Mouse (Mus musculus) intestine, embryonic 14.5 days (tissue): ENCODE measurements around the gene Adgrg5. TPM values are rescaled to one million over a fixed set of nuclear protein-coding genes. Genes with fewer than 3 reads are reported as not detected.

Experiments
- ATAC-seq: fragments of 200-750 bp; cut with Nextera tagmentation; replicated peaks from 2 replicates; pipeline ENCODE4 v1.8.0; 2017; ENCODE audit warnings: low read depth, moderate number of reproducible peaks, moderate TSS enrichment, moderate library complexity; ENCODE audit not compliant: low FRiP score, low TSS enrichment
- DNase-seq: peaks from one replicate; pipeline ENCODE4 v3.0.0-alpha.2; 2018; ENCODE audit warnings: low spot score
- H3K27ac ChIP-seq: fragments of 300-500 bp; sonication (generic); 2 replicates; pipeline ENCODE4 v1.5.1; 2014; ENCODE audit warnings: low read depth, mild to moderate bottlenecking, control low read depth
- H3K27me3 ChIP-seq: fragments of 300-500 bp; sonication (generic); replicated peaks from 2 replicates; pipeline ENCODE4 v1.6.1; 2014; ENCODE audit warnings: low read length, control low read depth; ENCODE audit not compliant: control insufficient read depth, insufficient read depth
- H3K36me3 ChIP-seq: fragments of 300-500 bp; sonication (generic); 2 replicates; pipeline ENCODE4 v1.6.1; 2014; ENCODE audit warnings: low read length, control low read depth; ENCODE audit not compliant: control insufficient read depth, insufficient read depth
- H3K4me1 ChIP-seq: fragments of 300-500 bp; sonication (generic); replicated peaks from 2 replicates; pipeline ENCODE4 v1.6.1; 2014; ENCODE audit warnings: low read length, control low read depth, mixed read lengths; ENCODE audit not compliant: control insufficient read depth, insufficient read depth
- H3K4me2 ChIP-seq: fragments of 300-500 bp; sonication (generic); 2 replicates; pipeline ENCODE4 v1.6.1; 2014; ENCODE audit warnings: low read length
- H3K4me3 ChIP-seq: fragments of 300-500 bp; sonication (generic); 2 replicates; pipeline ENCODE4 v1.5.1; 2014; ENCODE audit warnings: low read depth, low read length, control low read depth, mixed read lengths
- H3K9ac ChIP-seq: fragments of 300-500 bp; sonication (generic); 2 replicates; pipeline ENCODE4 v1.6.1; 2014; ENCODE audit warnings: mild to moderate bottlenecking, low read length
- H3K9me3 ChIP-seq: fragments of 300-500 bp; sonication (generic); 2 replicates; pipeline ENCODE4 v1.6.1; 2016; ENCODE audit warnings: low read length, control low read depth; ENCODE audit not compliant: control insufficient read depth
- WGBS: fragments of 180-500 bp; shearing (Covaris S2); extraction: QIAGEN DNeasy Blood & Tissue Kit; methylation state at CpG from one replicate; pipeline ENCODE4 v1.1.7; 2014; 5-methylcytosine and 5-hydroxymethylcytosine counted together
- polyA plus RNA-seq: library from polyadenylated mRNA; unstranded; fragments of >200 nt; fragmentation: Nextera tagmentation; extraction: Ambion mirVana; gene quantifications from 2 replicates; pipeline ENCODE4 v1.2.1, GENCODE M21; 2014

Adgrg5 gene
- polyA plus RNA-seq, 1 experiment from 2014 or later: 1.4 TPM

GRCm38 (mm10) chr8:94986676-94987075, 63.2 kb downstream of the Adgrg5 start:
- no peaks in the 10 kb centered on the region for H3K36me3 ChIP-seq
- no peaks in the 10 kb centered on the region for H3K9me3 ChIP-seq
- H3K27me3 ChIP-seq: no peaks in the 10 kb centered on the region
- no peak for DNase-seq
- no peak overlapping the region for H3K27ac ChIP-seq
- 57% methylated on average over 5 of the region's 5 CpGs for WGBS
- H3K4me2 ChIP-seq: no peak overlapping the region
- no peak overlapping the region for H3K4me3 ChIP-seq
- ATAC-seq: no peak
- H3K9ac ChIP-seq: no peak overlapping the region
- H3K4me1 ChIP-seq: 0 out of 2 replicates have a peak, but pooled peaks cover 9% of the 10 kb centered on the region

DNA sequence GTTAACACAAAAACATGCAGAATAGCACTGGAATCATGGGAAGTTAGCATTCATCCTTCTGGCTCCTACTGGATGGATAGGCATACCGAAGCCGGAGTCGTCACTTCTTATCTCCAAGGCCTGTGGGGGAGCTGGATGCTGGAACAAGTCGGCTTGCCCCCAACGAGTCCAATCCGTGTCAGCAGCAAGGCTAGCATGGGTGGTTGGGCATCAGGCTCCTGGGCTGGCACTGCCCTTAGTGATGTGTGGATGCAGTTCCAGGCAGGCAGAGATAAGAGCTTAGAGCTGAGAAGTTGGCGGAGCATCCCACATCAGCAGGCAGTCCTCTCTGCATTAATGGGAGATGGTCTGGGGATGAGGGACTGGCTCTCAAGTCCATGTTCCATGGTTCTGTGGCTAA, 64.1 kb downstream of the Adgrg5 start:
- ATAC-seq (no peak), DNase-seq (no peak)
- Histone ChIP-seq H3K4me3 (no peak overlapping the region), H3K9ac (no peak overlapping the region), H3K4me1 (0 out of 2 replicates have a peak, but pooled peaks cover 9% of the 10 kb centered on the region), H3K27ac (no peak overlapping the region), H3K36me3 (no peaks in the 10 kb centered on the region), H3K9me3 (no peaks in the 10 kb centered on the region), H3K27me3 (no peaks in the 10 kb centered on the region), H3K4me2 (no peak overlapping the region)
- 90% methylated on average over 7 of the region's 7 CpGs for WGBS

- Histone ChIP-seq H3K4me3 (no peak overlapping the region), H3K4me1 (0 out of 2 replicates have a peak, but pooled peaks cover 4% of the 10 kb centered on the region), H3K9me3 (no peaks in the 10 kb centered on the region), H3K27ac (no peak overlapping the region), H3K9ac (no peak overlapping the region), H3K36me3 (no peaks in the 10 kb centered on the region), H3K27me3 (no peaks in the 10 kb centered on the region), H3K4me2 (no peak overlapping the region)
- DNase-seq: no peak
- no peak for ATAC-seq
- 75% methylated on average over 6 of the region's 6 CpGs for WGBS
These were observed 65.1 kb downstream of the Adgrg5 start for GRCm38 (mm10) chr8:94988619-94989018.

GRCm38 (mm10) chr8:94989711-94990110, 66.2 kb downstream of the Adgrg5 start:
- no peaks in the 10 kb centered on the region for H3K27me3 ChIP-seq
- DNase-seq: no peak
- H3K9me3 ChIP-seq: no peaks in the 10 kb centered on the region
- ATAC-seq: no peak
- H3K4me2 ChIP-seq: no peak overlapping the region
- H3K9ac ChIP-seq: no peak overlapping the region
- no peaks in the 10 kb centered on the region for H3K36me3 ChIP-seq
- 89% methylated on average over 4 of the region's 4 CpGs for WGBS
- H3K4me1 ChIP-seq: 0 out of 2 replicates have a peak, but pooled peaks cover 8% of the 10 kb centered on the region
- no peak overlapping the region for H3K27ac ChIP-seq
- H3K4me3 ChIP-seq: no peak overlapping the region

DNA sequence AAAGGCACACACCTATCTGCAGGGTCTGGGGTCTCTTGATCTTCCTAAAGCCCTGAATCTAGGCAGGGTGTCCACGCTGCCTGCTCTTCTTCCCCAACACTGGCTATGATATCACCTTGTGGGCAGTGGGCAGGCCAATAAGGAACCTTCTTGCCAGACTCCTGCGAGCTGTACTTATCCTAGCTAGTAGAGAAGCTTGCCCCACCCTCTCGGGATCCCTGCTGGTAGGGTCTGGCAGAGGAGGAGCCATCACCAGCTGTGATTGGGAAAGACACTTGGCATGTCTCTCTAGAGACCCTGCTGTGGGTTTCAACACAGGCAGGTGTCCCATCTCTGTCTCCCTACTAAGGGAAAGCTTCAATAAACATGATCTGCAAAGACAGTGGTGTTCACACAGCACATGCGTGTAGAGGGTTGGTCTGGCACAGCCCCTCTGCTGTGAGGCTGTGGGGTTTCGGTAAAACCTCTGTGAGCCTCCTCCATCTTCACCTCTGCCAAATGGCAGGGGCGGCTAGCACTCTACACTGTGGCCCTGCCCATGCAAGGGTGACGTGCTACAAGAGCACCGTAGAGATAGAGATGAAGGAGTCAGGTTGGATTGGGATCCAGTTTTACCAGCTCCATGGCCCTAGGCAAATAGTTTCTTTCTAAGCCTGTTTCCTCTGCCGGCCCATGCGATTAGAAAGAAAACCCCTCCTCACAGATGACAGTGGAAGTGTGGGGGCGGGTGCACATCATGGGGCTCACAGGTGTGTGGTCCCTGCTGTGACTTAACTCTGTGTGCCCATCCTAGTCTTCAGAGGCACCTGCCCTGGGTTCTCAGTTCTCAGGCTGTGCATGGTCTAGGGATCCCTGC, 67.3 kb downstream of the Adgrg5 start:
- WGBS: 57% methylated on average over 11 of the region's 11 CpGs
- no peak overlapping the region for H3K4me2 ChIP-seq
- H3K4me1 ChIP-seq: 0 out of 2 replicates have a peak, but pooled peaks cover 8% of the 10 kb centered on the region
- no peak overlapping the region for H3K27ac ChIP-seq
- H3K27me3 ChIP-seq: no peaks in the 10 kb centered on the region
- H3K4me3 ChIP-seq: no peak overlapping the region
- DNase-seq: no peak
- no peaks in the 10 kb centered on the region for H3K36me3 ChIP-seq
- H3K9me3 ChIP-seq: no peaks in the 10 kb centered on the region
- H3K9ac ChIP-seq: no peak overlapping the region
- no peak for ATAC-seq

- 81% methylated on average over 9 of the region's 9 CpGs for WGBS
- 0 out of 2 replicates have a peak, but pooled peaks cover 8% of the 10 kb centered on the region for H3K4me1 ChIP-seq
- ATAC-seq: no peak
- no peak overlapping the region; the same call in 1 of the 2 replicates for H3K27ac ChIP-seq
- no peaks in the 10 kb centered on the region for H3K27me3 ChIP-seq
- no peak overlapping the region for H3K4me3 ChIP-seq
- DNase-seq: no peak
- no peaks in the 10 kb centered on the region for H3K9me3 ChIP-seq
- H3K36me3 ChIP-seq: no peaks in the 10 kb centered on the region
- no peak overlapping the region for H3K4me2 ChIP-seq
- H3K9ac ChIP-seq: no peak overlapping the region
These were observed 68.0 kb downstream of the Adgrg5 start for GRCm38 (mm10) chr8:94991454-94991994.

DNA sequence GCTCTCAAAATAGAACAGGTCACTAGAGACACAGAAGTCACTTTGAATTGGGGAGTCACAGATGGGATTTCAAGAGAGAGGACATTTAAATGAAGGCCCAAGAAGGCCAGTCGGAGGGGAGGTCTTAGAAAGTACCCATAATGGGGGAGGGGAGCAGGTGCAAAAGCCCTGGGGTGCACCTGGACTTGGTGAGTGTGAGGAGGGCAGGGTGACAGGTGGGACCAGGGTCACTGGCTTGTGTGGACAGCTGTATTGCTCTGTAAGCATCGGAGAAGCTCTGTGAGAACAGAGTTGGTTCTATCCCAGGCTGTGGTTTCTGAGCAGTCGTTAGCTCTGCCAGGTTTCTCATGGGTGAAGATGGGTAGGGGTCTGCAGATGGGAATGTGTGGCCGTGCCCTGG, 68.5 kb downstream of the Adgrg5 start:
- Histone ChIP-seq H3K4me3 (no peak overlapping the region), H3K9ac (no peak overlapping the region), H3K27ac (no peak overlapping the region; the same call in 1 of the 2 replicates), H3K4me2 (no peak overlapping the region), H3K27me3 (no peaks in the 10 kb centered on the region), H3K4me1 (0 out of 2 replicates have a peak, but pooled peaks cover 8% of the 10 kb centered on the region), H3K9me3 (no peaks in the 10 kb centered on the region), H3K36me3 (no peaks in the 10 kb centered on the region)
- DNase-seq: no peak
- 86% methylated on average over 4 of the region's 4 CpGs for WGBS
- ATAC-seq: no peak

- ATAC-seq (no peak), DNase-seq (no peak)
- WGBS: 65% methylated on average over 5 of the region's 5 CpGs
- no peak overlapping the region for H3K9ac ChIP-seq
- no peak overlapping the region for H3K4me2 ChIP-seq
- no peak overlapping the region for H3K4me3 ChIP-seq
- H3K4me1 ChIP-seq: 0 out of 2 replicates have a peak, but pooled peaks cover 11% of the 10 kb centered on the region
- no peak overlapping the region for H3K27ac ChIP-seq
- H3K27me3 ChIP-seq: no peaks in the 10 kb centered on the region
- no peaks in the 10 kb centered on the region for H3K9me3 ChIP-seq
- H3K36me3 ChIP-seq: no peaks in the 10 kb centered on the region
These were observed 69.0 kb downstream of the Adgrg5 start for GRCm38 (mm10) chr8:94992534-94992933.
